Mouse (Mus musculus) heart, adult 10 weeks (tissue): ENCODE data around the gene Bola1. TPM values are rescaled to one million over a fixed set of nuclear protein-coding genes. Genes with fewer than 3 reads are reported as not detected.

Experiments used
- polyA plus RNA-seq: library from polyadenylated mRNA; stranded (reverse); fragments of 350-450 nt; fragmentation: Illumina TruSeq; extraction: RNeasy Lipid Tissue Mini Kit (QIAGEN cat#74804); gene quantifications from one replicate; pipeline ENCODE4 v1.2.3, GENCODE M21; 2014; ENCODE audit warnings: low read depth, low replicate concordance

The Bola1 gene
- polyA plus RNA-seq, 1 experiment from 2014 or later, result 32.8 TPM

Other genes with a start within 250 kb of the Bola1 start
- 86.2 TPM for gene Plekho1, start 223.7 kb downstream of the Bola1 start, polyA plus RNA-seq
- gene Vps45, start 161.2 kb downstream of the Bola1 start, polyA plus RNA-seq, result 16.6 TPM
- 26.9 TPM for gene Otud7b, start 115.2 kb downstream of the Bola1 start, polyA plus RNA-seq
- 4.2 TPM for gene Mtmr11, start 57.7 kb downstream of the Bola1 start, polyA plus RNA-seq
- gene Sf3b4, start 47.4 kb downstream of the Bola1 start, polyA plus RNA-seq, result 18.5 TPM
- gene Sv2a, start 38.6 kb downstream of the Bola1 start, polyA plus RNA-seq, result 4.0 TPM
- gene Hist2h2ab, start 156 bp upstream of the Bola1 start, polyA plus RNA-seq, result not detected
- gene Hist2h2ac, start 1.2 kb upstream of the Bola1 start, polyA plus RNA-seq, result not detected
- 10.3 TPM for gene Hist2h2be, start 1.4 kb upstream of the Bola1 start, polyA plus RNA-seq
- 2.9 TPM for gene Hist2h3c2, start 19.4 kb upstream of the Bola1 start, polyA plus RNA-seq
- gene Hist2h2aa2, start 20.6 kb upstream of the Bola1 start, polyA plus RNA-seq, result 81.7 TPM
- 9.4 TPM for gene Hist2h2aa1, start 25.8 kb upstream of the Bola1 start, polyA plus RNA-seq
- gene Hist2h3c1, start 27.0 kb upstream of the Bola1 start, polyA plus RNA-seq, result not detected
- gene Hist2h4, start 43.6 kb upstream of the Bola1 start, polyA plus RNA-seq, result 0.55 TPM
- not detected for gene Hist2h3b, start 48.9 kb upstream of the Bola1 start, polyA plus RNA-seq
- not detected for gene Hist2h2bb, start 50.0 kb upstream of the Bola1 start, polyA plus RNA-seq
- 2.2 TPM for gene Fcgr1, start 74.3 kb upstream of the Bola1 start, polyA plus RNA-seq
- not detected for gene BC107364, start 232.6 kb upstream of the Bola1 start, polyA plus RNA-seq